Mouse (Mus musculus) spleen, adult 18-20 months (tissue): ENCODE data around the gene Gm14180.
"Not testable (repeated sequence)": the region's sequence is repeated elsewhere in the genome, so short reads cannot be mapped to it uniquely, and the experiment has no call there.

Source experiments
- DNase-seq, 2 experiments: peaks; one replicate each; pipeline ENCODE4 v3.0.0; 2022; ENCODE audit warnings: mixed read lengths in 2 of 2

Gene Gm14180

DNA sequence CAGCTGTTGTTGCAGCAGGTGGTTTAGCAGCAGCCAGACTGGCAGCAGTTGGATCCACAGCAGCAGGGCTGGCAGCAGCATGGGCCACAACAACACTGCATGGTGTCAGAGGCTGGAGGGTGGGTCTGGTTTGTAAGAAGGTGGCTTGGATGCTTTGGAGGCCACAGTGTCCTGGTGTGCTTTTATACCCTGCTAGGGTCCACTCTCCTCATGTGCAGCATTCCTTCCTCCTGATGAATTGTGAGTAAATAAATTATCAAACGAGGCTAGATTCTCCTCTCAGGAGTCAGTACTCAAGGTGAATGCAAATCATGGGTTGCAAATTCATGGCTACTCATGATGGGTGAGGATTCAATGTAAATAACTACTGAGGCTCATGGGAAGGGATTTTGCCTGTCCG lies at the start of gene Gm14180:
Gm14180 (minus strand) TSS at position 101 of the 400 bp plus-strand sequence.
- no peak for DNase-seq

DNA sequence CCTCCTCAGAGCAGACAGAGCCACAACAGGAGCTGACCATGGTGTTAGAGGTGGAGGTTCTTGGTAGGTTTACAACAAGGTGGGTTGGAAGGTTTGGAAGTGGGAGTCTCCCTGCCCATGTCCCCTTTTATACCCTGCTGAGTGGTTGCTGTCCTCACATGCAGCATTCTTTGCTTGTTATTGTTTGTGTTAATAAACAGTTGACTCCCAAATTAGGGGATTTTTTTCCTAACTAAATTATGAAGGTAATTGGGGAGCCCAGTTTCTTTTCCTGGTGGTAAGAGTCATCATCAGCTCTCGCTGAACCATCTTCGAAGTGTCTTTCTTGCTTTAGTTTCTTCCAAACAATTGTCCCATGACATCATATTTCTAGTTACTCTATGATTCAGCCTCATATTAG lies 46.5 kb upstream of the Gm14180 start, which contains the start of gene Krtap4-8:
Krtap4-8 (minus strand) TSS at position 101 of the 400 bp plus-strand sequence.
- DNase-seq, result no peak

- DNase-seq, result no peak
Observed at GRCm38 (mm10) chr11:99778401-99778800, 44.3 kb upstream of the Gm14180 start.

DNA sequence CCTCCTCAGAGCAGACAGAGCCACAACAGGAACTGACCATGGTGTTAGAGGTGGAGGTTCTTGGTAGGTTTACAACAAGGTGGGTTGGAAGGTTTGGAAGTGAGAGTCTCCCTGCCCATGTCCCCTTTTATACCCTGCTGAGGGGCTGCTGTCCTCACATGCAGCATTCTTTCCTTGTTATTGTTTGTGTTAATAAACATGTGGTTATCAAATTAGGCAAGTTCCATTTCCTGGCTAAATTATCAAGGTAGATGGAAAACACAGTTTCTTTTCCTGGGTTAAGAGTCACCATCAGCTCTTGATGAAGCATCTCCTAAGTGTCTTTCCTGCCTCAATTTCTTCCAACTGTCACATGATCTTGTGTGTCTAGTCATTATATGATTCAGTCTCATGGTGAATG lies 38.7 kb upstream of the Gm14180 start, which contains the start of gene Gm11595:
Gm11595 (minus strand) TSS at position 101 of the 400 bp plus-strand sequence.
- DNase-seq, result not testable (repeated sequence)

DNA sequence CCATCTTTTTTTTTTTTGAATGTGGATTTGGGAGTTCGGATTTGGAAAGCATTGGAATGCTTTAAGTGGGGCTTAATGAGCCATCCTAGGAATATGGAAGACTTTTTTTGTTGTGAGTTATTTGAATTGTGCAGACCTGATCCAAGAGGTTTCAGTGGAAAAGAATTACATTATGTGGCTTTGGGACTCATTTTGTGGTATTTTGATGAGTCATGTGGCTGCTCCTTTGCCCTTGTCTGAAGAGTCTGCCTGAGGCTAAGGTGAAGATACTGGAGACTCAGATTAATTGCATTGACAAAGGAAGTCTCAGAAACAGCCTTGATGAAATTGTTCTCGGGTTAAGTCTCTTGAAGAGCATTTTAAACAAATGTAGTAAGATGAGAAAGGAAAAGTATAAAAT lies 34.3 kb upstream of the Gm14180 start:
- DNase-seq, result no peak

DNA sequence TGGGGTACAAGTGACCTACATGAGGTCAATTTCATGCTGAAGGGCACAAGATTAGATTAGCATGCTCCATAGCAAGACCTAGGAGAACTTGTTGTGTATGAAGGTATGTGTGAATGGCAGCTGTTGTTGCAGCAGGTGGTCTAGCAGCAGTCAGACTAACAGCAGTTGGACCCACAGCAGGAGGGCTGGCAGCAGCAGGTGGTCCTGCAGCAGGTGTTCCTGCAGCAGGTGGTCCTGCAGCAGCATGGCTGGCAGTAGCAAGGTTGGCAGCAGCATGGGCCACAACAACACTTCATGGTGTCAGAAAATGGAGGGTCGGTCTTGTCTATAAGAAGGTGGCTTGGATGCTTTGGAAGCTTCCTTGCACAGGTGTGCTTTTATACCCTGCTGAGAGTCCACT lies 24.8 kb upstream of the Gm14180 start:
- no peak for DNase-seq

DNA sequence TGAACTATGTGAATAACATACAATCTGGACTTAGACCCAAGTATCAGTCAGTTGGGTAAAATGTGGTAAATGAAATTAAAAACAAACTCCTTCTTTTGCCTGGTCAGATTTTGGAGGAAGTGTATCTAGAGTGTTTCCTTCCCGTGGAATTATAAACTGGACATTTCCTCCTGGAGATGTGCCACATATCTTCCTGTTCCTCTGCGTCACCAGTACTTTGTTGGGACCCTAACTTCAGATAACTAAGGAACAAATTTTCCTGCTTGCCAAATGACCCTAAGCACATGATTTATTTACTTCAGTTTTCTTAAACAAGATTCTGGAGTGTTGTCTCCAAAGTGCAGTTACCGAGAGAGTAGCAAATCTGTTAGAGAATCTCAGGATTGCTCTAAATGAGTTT lies 9.9 kb upstream of the Gm14180 start:
- no peak for DNase-seq

- no peak for DNase-seq
Observed at GRCm38 (mm10) chr11:99724061-99724460, 10.0 kb downstream of the Gm14180 start.

DNA sequence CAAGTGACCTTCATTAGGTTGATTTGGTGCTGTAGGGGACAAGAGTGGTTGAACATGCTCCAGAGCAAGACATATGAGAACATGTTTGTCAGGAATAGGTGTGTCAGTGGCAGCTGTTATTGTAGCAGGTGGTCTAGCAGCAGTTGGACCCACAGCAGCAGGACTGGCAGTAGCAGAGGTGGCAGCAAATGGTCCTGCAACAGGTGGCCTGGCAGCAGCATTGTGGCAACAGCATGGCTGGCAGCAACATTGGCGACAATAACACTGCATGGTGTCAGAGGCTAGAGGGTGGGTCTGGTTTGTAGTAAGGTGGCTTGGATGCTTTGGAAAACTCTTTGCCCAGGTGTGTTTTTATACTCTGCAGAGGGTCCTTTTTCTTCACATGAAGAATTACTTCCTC lies 15.3 kb downstream of the Gm14180 start:
- no peak for DNase-seq

- DNase-seq, result no peak
Observed at GRCm38 (mm10) chr11:99690463-99690862, 43.6 kb downstream of the Gm14180 start, which contains the start of gene Gm14190. TSS of gene Gm14190 (minus strand) at chr11:99690740.

DNA sequence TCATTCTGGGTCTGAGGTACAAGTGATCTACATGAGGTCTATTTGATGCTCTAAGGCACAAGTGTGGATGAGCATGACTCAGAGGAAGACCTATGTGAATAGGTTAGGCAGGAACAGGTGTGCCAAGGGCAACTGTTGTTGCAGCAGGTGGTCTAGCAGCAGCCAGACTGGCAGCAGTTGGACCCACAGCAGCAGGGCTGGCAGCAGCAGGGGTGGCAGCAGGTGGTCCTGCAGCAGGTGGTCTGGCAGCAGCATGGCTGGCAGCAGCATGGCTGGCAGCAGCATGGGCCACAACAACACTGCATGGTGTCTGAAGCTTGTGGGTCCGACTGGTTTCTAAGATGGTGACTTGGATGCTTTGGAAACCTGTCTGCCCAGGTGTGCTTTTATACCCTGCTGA lies 48.9 kb downstream of the Gm14180 start:
- not testable (repeated sequence) for DNase-seq
